Mouse (Mus musculus) neural tube, embryonic 14.5 days (tissue): ENCODE data around the gene Aak1. TPM values are rescaled to one million over a fixed set of nuclear protein-coding genes. Genes with fewer than 3 reads are reported as not detected.

Experiments
- ATAC-seq: fragments of 200-750 bp; cut with Nextera tagmentation; 2 replicates; pipeline ENCODE4 v1.8.0; 2017; ENCODE audit warnings: low read depth, mild to moderate bottlenecking, moderate TSS enrichment, moderate library complexity
- H3K27ac ChIP-seq: fragments of 300-500 bp; sonication (generic); 2 replicates; pipeline ENCODE4 v1.5.1; 2014; ENCODE audit warnings: low read depth, mild to moderate bottlenecking, control low read depth, low read length, moderate library complexity, mixed read lengths
- H3K27me3 ChIP-seq: fragments of 300-500 bp; sonication (generic); 2 replicates; pipeline ENCODE4 v1.6.1; 2014; ENCODE audit warnings: low read length; ENCODE audit not compliant: control insufficient read depth, insufficient read depth
- H3K36me3 ChIP-seq: fragments of 300-500 bp; sonication (generic); 2 replicates; pipeline ENCODE4 v1.6.1; 2014; ENCODE audit warnings: low read length, mixed read lengths; ENCODE audit not compliant: control insufficient read depth, insufficient read depth
- H3K4me1 ChIP-seq: fragments of 300-500 bp; sonication (generic); 2 replicates; pipeline ENCODE4 v1.6.1; 2014; ENCODE audit warnings: low read length; ENCODE audit not compliant: control insufficient read depth, insufficient read depth
- H3K4me2 ChIP-seq: fragments of 300-500 bp; sonication (generic); 2 replicates; pipeline ENCODE4 v1.6.1; 2014; ENCODE audit warnings: mild to moderate bottlenecking, low read depth, low read length, control low read depth
- H3K4me3 ChIP-seq: fragments of 300-500 bp; sonication (generic); 2 replicates; pipeline ENCODE4 v1.5.1; 2014; ENCODE audit warnings: low read depth, low read length, control low read depth, mixed read lengths
- H3K9ac ChIP-seq: fragments of 300-500 bp; sonication (generic); replicated peaks from 2 replicates; pipeline ENCODE4 v1.6.1; 2014; ENCODE audit warnings: low read depth, mild to moderate bottlenecking, control low read depth, low read length, mixed read lengths
- H3K9me3 ChIP-seq: fragments of 300-500 bp; sonication (generic); 2 replicates; pipeline ENCODE4 v1.6.1; 2016; ENCODE audit warnings: low read length; ENCODE audit not compliant: control insufficient read depth
- WGBS: fragments of 180-500 bp; shearing (Covaris S2); extraction: QIAGEN DNeasy Blood & Tissue Kit; methylation state at CpG from one replicate; pipeline ENCODE4 v1.1.7; 2014; 5-methylcytosine and 5-hydroxymethylcytosine counted together
- polyA plus RNA-seq: library from polyadenylated mRNA; unstranded; fragments of >200 nt; fragmentation: Nextera tagmentation; extraction: Ambion mirVana; gene quantifications from 2 replicates; pipeline ENCODE4 v1.2.1, GENCODE M21; 2014

Aak1 gene
- polyA plus RNA-seq, 1 experiment from 2014 or later = 53.6 TPM

- H3K9me3 ChIP-seq = no peaks in the 10 kb centered on the region
- H3K4me3 ChIP-seq = no peak overlapping the region
- no peaks in the 10 kb centered on the region for H3K4me1 ChIP-seq
- no peaks in the 10 kb centered on the region for H3K36me3 ChIP-seq
- no peaks in the 10 kb centered on the region for H3K27me3 ChIP-seq
- WGBS = 87% methylated on average over 6 of the region's 6 CpGs
- no peak overlapping the region for H3K9ac ChIP-seq
- no peak overlapping the region for H3K27ac ChIP-seq
- H3K4me2 ChIP-seq = no peak overlapping the region
- no peak for ATAC-seq
Measured at GRCm38 (mm10) chr6:86829768-86830167, 19.5 kb upstream of the Aak1 start.

GRCm38 (mm10) chr6:86830738-86831500 lies 18.4 kb upstream of the Aak1 start:
- 81% methylated on average over 10 of the region's 10 CpGs for WGBS
- no peaks in the 10 kb centered on the region for H3K36me3 ChIP-seq
- no peak overlapping the region for H3K4me3 ChIP-seq
- H3K9me3 ChIP-seq = no peaks in the 10 kb centered on the region
- H3K9ac ChIP-seq = no peak overlapping the region
- H3K4me2 ChIP-seq = no peak overlapping the region
- no peaks in the 10 kb centered on the region for H3K27me3 ChIP-seq
- no peak overlapping the region for H3K27ac ChIP-seq
- no peaks in the 10 kb centered on the region for H3K4me1 ChIP-seq
- ATAC-seq = no peak

- Histone ChIP-seq H3K9ac (no peak overlapping the region), H3K4me1 (no peaks in the 10 kb centered on the region), H3K9me3 (no peaks in the 10 kb centered on the region), H3K4me3 (no peak overlapping the region), H3K4me2 (no peak overlapping the region), H3K27me3 (no peaks in the 10 kb centered on the region), H3K27ac (no peak overlapping the region), H3K36me3 (no peaks in the 10 kb centered on the region)
- ATAC-seq = no peak
- WGBS = 87% methylated on average over 13 of the region's 13 CpGs
Measured at GRCm38 (mm10) chr6:86832802-86833502, 16.4 kb upstream of the Aak1 start.

GRCm38 (mm10) chr6:86839089-86839488 lies 10.2 kb upstream of the Aak1 start:
- Histone ChIP-seq H3K4me1 (no peaks in the 10 kb centered on the region), H3K9ac (no peak overlapping the region), H3K4me2 (no peak overlapping the region), H3K4me3 (no peak overlapping the region), H3K36me3 (no peaks in the 10 kb centered on the region), H3K9me3 (no peaks in the 10 kb centered on the region), H3K27ac (no peak overlapping the region), H3K27me3 (no peaks in the 10 kb centered on the region)
- no peak for ATAC-seq
- 76% methylated on average over 2 of the region's 2 CpGs for WGBS

- ATAC-seq = no peak
Measured at GRCm38 (mm10) chr6:86841949-86842348, 7.4 kb upstream of the Aak1 start.

GRCm38 (mm10) chr6:86843636-86844035 lies 5.7 kb upstream of the Aak1 start:
- H3K9ac ChIP-seq = no peak overlapping the region
- no peaks in the 10 kb centered on the region for H3K4me1 ChIP-seq
- H3K9me3 ChIP-seq = no peaks in the 10 kb centered on the region

More at GRCm38 (mm10) chr6:86841949-86842348, 7.4 kb upstream of the Aak1 start:
- H3K36me3 ChIP-seq = no peaks in the 10 kb centered on the region
- 64% methylated on average over 3 of the region's 3 CpGs for WGBS
- no peaks in the 10 kb centered on the region for H3K4me1 ChIP-seq
- H3K9me3 ChIP-seq = no peaks in the 10 kb centered on the region
- H3K4me3 ChIP-seq = no peak overlapping the region
- no peak overlapping the region for H3K27ac ChIP-seq
- H3K9ac ChIP-seq = no peak overlapping the region
- no peaks in the 10 kb centered on the region for H3K27me3 ChIP-seq
- no peak overlapping the region for H3K4me2 ChIP-seq

GRCm38 (mm10) chr6:86846467-86846866 lies 2.9 kb upstream of the Aak1 start:
- H3K4me2 ChIP-seq = no peak overlapping the region
- peaks cover 12% of the 10 kb centered on the region for H3K4me1 ChIP-seq
- no peak overlapping the region for H3K4me3 ChIP-seq
- H3K9ac ChIP-seq = no peak overlapping the region
- ATAC-seq = no peak
- H3K27me3 ChIP-seq = no peaks in the 10 kb centered on the region
- no peaks in the 10 kb centered on the region for H3K9me3 ChIP-seq
- H3K36me3 ChIP-seq = no peaks in the 10 kb centered on the region
- H3K27ac ChIP-seq = no peak overlapping the region
- WGBS = 89% methylated on average over 4 of the region's 4 CpGs

More at GRCm38 (mm10) chr6:86843636-86844035, 5.7 kb upstream of the Aak1 start:
- H3K27me3 ChIP-seq = no peaks in the 10 kb centered on the region
- no peak overlapping the region for H3K4me2 ChIP-seq
- 84% methylated on average over 3 of the region's 3 CpGs for WGBS
- no peak overlapping the region for H3K27ac ChIP-seq
- no peak for ATAC-seq
- no peak overlapping the region for H3K4me3 ChIP-seq
- H3K36me3 ChIP-seq = no peaks in the 10 kb centered on the region

- H3K9ac ChIP-seq = no peak overlapping the region
- 92% methylated on average over 8 of the region's 8 CpGs for WGBS
- H3K4me2 ChIP-seq = peak overlapping the region; percentile 80; the same call in 1 of the 2 replicates
Measured at GRCm38 (mm10) chr6:86847816-86848215, 1.5 kb upstream of the Aak1 start.

GRCm38 (mm10) chr6:86848580-86848914 lies 770 bp upstream of the Aak1 start:
- H3K4me1 ChIP-seq = peaks cover 27% of the 10 kb centered on the region
- peak overlapping the region; percentile 97 for H3K27ac ChIP-seq
- under 1% methylated on average over 12 of the region's 12 CpGs for WGBS
- no peak; the same call in 1 of the 2 replicates for ATAC-seq
- no peaks in the 10 kb centered on the region for H3K9me3 ChIP-seq
- no peaks in the 10 kb centered on the region for H3K36me3 ChIP-seq
- H3K9ac ChIP-seq = peak overlapping the region; percentile 88
- H3K4me3 ChIP-seq = peak overlapping the region; percentile 88
- H3K4me2 ChIP-seq = peak overlapping the region; percentile 80
- no peaks in the 10 kb centered on the region for H3K27me3 ChIP-seq

More at GRCm38 (mm10) chr6:86847816-86848215, 1.5 kb upstream of the Aak1 start:
- H3K4me1 ChIP-seq = peaks cover 24% of the 10 kb centered on the region
- no peak overlapping the region for H3K27ac ChIP-seq
- no peaks in the 10 kb centered on the region for H3K36me3 ChIP-seq
- no peaks in the 10 kb centered on the region for H3K27me3 ChIP-seq
- ATAC-seq = no peak
- no peak overlapping the region for H3K4me3 ChIP-seq
- H3K9me3 ChIP-seq = no peaks in the 10 kb centered on the region
